Mouse (Mus musculus): ENCODE data around the gene Hk1.
"Not testable (repeated sequence)": the region's sequence is repeated elsewhere in the genome, so short reads cannot be mapped to it uniquely, and the experiment has no call there.

Gene Hk1

GRCm38 (mm10) chr10:62326002-62326401 lies 53.7 kb downstream of the Hk1 start:
- in situ Hi-C loops (cut with MboI, MseI) = loop anchor here (25.0 kb wide), 1 partner anchor 639 kb away; the partner anchor contains the start of genes Sar1a and Tysnd1

- in situ Hi-C loops (cut with MboI, MseI) = not testable (repeated sequence)
These were observed 56.9 kb downstream of the Hk1 start for GRCm38 (mm10) chr10:62322821-62323220.

- in situ Hi-C loops (cut with MboI, MseI) = no loop called here
These were observed 58.3 kb downstream of the Hk1 start for GRCm38 (mm10) chr10:62321457-62321856.

GRCm38 (mm10) chr10:62320402-62320978 lies 59.2 kb downstream of the Hk1 start:
- in situ Hi-C loops (cut with MboI, MseI) = no loop called here

- in situ Hi-C loops (cut with MboI, MseI) = loop anchor here (5.0 kb wide), 1 partner anchor 73 kb away; no protein-coding TSS in a partner anchor
These were observed 60.6 kb downstream of the Hk1 start for GRCm38 (mm10) chr10:62319154-62319553.

- in situ Hi-C loops (cut with MboI, MseI) = loop anchor here (5.0 kb wide), 1 partner anchor 76 kb away; no protein-coding TSS in a partner anchor
These were observed 63.2 kb downstream of the Hk1 start for GRCm38 (mm10) chr10:62316467-62316866.

- in situ Hi-C loops (cut with MboI, MseI) = no loop called here
These were observed 65.8 kb downstream of the Hk1 start for GRCm38 (mm10) chr10:62313885-62314424.

- in situ Hi-C loops (cut with MboI, MseI) = no loop called here
These were observed 66.6 kb downstream of the Hk1 start for GRCm38 (mm10) chr10:62313140-62313539.

- in situ Hi-C loops (cut with MboI, MseI) = no loop called here
These were observed 68.2 kb downstream of the Hk1 start for GRCm38 (mm10) chr10:62311464-62311863.

GRCm38 (mm10) chr10:62310259-62311039 lies 69.3 kb downstream of the Hk1 start:
- in situ Hi-C loops (cut with MboI, MseI) = no loop called here

- in situ Hi-C loops (cut with MboI, MseI) = no loop called here
These were observed 70.1 kb downstream of the Hk1 start for GRCm38 (mm10) chr10:62309593-62309992.

GRCm38 (mm10) chr10:62308896-62309491 lies 70.7 kb downstream of the Hk1 start:
- in situ Hi-C loops (cut with MboI, MseI) = no loop called here

GRCm38 (mm10) chr10:62306483-62306882 lies 73.2 kb downstream of the Hk1 start:
- in situ Hi-C loops (cut with MboI, MseI) = no loop called here

GRCm38 (mm10) chr10:62305090-62305489 lies 74.6 kb downstream of the Hk1 start:
- in situ Hi-C loops (cut with MboI, MseI) = no loop called here

- in situ Hi-C loops (cut with MboI, MseI) = no loop called here
These were observed 79.5 kb downstream of the Hk1 start for GRCm38 (mm10) chr10:62300006-62300827.

GRCm38 (mm10) chr10:62296086-62296872 lies 83.4 kb downstream of the Hk1 start:
- in situ Hi-C loops (cut with MboI, MseI) = no loop called here

- in situ Hi-C loops (cut with MboI, MseI) = no loop called here
These were observed 85.6 kb downstream of the Hk1 start for GRCm38 (mm10) chr10:62294112-62294511.

GRCm38 (mm10) chr10:62287460-62288124 lies 92.1 kb downstream of the Hk1 start:
- in situ Hi-C loops (cut with MboI, MseI) = no loop called here

- in situ Hi-C loops (cut with MboI, MseI) = no loop called here
These were observed 96.4 kb downstream of the Hk1 start for GRCm38 (mm10) chr10:62283206-62283792.

- in situ Hi-C loops (cut with MboI, MseI) = no loop called here
These were observed 96.9 kb downstream of the Hk1 start for GRCm38 (mm10) chr10:62282782-62283181.
